Mouse (Mus musculus): ENCODE data around the gene Polr3e.

The Polr3e gene

DNA sequence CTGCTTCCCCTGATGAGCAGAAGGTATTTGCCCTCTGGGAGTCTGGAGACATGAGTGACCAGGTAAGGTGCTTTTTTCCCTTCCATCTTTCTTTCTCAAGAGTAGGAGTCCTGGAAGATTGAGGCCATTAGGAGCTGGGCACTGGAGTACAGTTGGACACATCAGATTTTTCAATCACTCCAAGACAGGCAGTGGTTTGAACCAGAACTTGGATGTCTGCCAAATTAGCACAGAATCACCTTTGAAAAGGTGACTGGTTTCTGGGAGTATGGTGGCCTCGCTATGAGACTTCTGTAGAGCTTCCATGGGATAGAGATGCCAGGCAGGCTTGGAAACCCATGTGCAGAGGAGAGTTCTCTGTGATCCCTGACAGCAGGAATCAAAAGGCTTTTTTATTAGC lies 25.0 kb downstream of the Polr3e start:
- TF ChIP-seq GATA4 (IDR thresholded peaks at IDR 0.05; ENCODE audit: insufficient replicate concordance, low read length), result no peak

DNA sequence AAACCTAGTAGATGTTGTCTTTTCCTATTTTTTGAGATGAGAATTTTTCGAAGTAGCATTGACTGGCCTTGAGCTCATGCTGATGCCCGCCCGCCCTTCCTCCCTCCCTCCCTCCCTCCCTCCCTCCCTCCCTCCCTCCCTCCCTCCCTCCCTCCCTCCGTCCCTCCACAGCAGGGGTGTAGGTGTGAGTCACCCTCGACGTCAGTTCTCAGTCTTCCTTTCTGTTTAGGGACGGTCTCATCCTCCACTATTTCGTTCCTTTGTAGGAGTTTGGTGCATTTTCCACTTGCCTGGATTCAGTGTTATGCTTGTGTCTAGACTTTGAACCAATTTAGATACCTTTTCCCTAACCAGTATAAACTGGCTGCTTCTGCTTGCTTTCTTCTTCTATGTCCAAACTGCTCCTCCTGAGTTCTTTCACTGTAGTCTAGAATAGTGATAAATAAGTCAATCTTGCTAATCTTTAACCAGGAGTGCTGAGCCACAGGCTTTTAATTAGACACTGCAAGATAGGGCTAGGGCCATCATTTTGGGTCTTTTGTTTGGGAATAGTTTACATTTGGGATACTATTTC lies 26.5 kb downstream of the Polr3e start:
- no peak for TF ChIP-seq GATA4 (IDR thresholded peaks at IDR 0.05; ENCODE audit: insufficient replicate concordance, low read length)

DNA sequence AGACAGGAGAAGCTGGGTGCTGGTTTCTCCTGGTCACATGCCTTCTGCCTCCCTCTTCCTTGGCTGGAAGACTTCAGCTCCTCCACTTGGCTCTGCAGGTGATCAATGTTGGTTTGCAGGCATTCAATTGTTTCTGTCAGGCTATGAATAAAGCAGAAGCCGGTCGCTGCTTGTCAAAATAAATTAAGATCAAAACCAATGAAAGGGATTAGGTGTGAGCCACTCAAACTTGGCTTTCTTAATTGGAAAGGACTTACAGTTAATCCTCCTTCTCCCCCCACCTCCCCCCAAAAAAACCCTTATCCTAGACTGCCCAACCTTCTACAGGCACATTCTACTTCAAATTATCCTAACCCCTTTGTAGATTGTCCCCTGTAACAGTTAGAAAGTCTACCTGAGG lies 42.6 kb downstream of the Polr3e start:
- no peak for TF ChIP-seq GATA4 (IDR thresholded peaks at IDR 0.05; ENCODE audit: insufficient replicate concordance, low read length)

DNA sequence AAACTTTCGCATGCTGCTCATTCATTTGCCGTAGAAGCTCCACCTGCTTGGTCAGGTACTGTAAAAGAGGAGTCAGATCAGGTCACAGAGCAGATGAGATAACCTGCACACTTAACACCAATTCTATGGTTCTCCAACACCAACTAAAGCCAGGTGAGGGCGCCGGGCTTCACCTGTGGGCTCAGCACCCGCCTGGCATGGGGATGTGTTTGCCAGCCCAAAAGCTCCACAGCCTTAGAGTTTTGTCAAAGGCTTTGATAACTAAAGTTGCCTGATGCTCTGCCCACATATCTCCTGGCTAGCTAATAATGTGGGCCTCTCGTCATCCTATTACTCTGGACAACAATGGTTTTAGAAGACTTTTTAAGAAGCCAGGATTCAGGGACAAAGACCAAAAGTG lies 43.1 kb downstream of the Polr3e start:
- no peak for TF ChIP-seq GATA4 (IDR thresholded peaks at IDR 0.05; ENCODE audit: insufficient replicate concordance, low read length)

DNA sequence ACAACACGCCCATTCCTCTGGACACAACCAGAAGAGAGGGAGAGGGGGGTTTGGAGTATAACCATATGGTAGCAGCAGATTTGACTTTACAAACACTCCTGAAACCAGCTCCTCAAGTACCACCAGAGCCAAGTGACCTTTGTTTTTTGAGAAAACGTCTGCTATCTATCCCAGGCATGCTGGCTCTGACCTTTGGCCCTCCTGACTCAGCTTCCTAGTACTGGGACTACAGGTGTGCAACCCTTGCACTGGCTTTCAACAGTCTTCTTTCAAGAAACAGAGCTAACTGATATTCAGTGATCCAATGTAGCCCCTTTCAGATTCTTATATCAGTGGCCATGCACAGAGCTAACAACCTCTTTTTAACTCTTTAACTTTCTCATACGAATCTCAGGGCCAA lies 44.3 kb downstream of the Polr3e start:
- TF ChIP-seq GATA4 (IDR thresholded peaks at IDR 0.05; ENCODE audit: insufficient replicate concordance, low read length), result no peak

DNA sequence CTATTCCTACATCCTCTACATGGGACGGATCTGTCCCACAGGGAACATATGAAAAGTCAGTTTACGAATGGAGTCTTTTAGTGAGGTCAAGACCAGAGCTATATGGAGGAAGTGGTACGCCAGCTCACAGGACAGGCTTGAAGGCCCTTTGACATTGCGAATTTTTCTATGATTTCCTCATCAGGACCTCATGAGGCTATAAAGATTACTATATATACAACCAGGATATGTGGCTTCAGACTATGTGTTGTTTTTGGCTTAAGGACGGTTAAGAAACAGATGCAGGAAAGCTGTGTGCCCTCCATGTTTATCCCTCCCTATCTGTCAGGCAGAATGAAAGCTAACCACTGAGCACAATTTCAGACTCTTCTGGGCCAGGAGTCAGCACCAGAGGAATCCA lies 45.6 kb downstream of the Polr3e start:
- no peak for TF ChIP-seq GATA4 (IDR thresholded peaks at IDR 0.05; ENCODE audit: insufficient replicate concordance, low read length)

DNA sequence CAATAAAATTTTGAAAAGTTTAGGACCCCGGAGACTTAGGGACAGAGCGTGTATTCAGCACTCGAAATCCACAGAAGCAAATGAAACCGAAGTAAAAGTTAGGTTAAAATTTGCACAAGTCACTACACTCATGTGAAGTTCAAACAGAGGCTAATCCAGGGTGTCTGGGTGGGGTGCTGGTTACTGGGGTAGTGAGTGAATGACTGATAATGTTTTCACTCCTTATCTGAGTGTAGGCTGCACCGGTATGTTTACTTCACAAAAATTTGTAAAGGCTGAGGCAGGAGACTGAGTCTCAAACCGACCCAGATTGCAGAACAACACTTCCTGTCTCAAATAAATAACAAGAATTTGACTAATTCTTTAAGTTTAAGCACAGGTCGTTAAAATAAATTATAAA lies 51.7 kb downstream of the Polr3e start:
- TF ChIP-seq GATA4 (IDR thresholded peaks at IDR 0.05; ENCODE audit: insufficient replicate concordance, low read length), result no peak

DNA sequence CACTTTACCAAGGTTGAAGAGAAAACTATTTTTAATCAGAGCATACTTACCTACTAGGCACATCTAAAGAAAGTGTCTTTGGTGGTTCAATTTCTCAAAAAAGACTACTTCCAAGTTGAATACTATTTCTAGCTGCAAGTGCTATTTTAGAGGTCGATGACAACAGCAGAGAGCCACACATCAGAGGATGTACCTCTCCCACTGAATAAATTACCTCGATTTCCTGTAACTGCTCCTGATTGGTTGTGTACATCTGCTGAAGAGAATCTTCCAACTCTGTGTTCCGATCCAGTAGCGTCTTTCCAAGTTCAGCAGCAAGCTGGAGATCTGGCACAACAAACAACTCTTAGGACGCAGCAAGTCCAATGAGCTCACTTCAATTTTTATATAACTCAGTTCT lies 52.6 kb downstream of the Polr3e start:
- TF ChIP-seq GATA4 (IDR thresholded peaks at IDR 0.05; ENCODE audit: insufficient replicate concordance, low read length), result no peak

DNA sequence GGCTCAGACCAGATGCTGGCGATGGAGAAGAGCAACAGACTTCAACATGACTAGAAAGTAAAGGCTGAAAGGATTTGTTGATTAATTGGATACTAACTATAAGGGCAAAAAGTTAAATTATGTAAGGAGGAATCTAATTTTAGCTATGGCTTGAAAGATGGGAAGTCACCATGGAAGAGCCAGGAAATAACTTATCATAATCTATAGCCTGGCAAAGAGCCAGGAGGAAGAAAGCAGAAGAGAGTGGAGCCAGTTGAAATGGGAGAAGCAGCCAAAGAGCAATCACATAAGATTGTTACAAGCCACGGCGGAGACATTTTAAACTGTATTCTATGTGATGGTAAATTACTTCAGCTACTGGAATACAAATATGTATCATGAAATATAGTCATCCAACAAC lies 56.5 kb downstream of the Polr3e start:
- TF ChIP-seq GATA4 (IDR thresholded peaks at IDR 0.05; ENCODE audit: insufficient replicate concordance, low read length), result no peak

DNA sequence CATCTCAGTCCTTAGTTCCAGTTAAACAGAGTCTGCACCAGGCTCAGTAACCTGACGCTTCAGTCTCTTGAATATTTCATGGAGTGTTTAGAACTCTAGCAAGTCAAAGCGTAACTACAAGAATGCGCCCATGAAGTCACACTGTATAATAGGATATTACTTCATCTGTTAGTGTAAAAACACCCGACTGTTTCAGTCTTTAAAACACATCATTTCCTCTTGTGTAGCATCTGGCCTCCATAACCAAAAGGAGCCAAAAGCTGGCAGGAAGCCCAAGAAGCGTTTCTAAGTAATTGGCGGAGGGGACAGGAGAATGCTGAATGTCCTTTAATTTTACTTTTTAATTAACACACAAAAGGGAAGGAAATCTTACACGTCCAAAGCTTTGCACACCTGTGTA lies 59.5 kb downstream of the Polr3e start:
- TF ChIP-seq GATA4 (IDR thresholded peaks at IDR 0.05; ENCODE audit: insufficient replicate concordance, low read length), result no peak

DNA sequence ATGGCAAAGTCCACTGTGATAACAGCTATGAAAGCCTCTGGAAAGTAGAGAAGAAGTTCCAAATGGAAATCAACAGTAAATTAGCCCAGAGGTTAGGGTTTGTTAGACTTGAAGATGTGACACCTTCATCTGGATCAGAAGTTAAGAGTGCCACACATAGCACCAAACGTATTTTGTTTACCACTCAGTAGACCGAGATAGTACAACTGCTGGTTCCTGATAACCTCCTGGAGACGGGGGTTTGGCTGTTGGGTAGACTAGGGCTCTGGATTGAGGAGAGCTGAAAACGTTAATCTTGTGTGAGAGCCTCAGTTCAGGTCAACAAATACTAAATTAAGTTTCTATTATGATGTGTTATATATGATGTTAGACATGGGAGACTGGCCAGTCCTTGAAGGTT lies 62.5 kb downstream of the Polr3e start:
- no peak for TF ChIP-seq GATA4 (IDR thresholded peaks at IDR 0.05; ENCODE audit: insufficient replicate concordance, low read length)

DNA sequence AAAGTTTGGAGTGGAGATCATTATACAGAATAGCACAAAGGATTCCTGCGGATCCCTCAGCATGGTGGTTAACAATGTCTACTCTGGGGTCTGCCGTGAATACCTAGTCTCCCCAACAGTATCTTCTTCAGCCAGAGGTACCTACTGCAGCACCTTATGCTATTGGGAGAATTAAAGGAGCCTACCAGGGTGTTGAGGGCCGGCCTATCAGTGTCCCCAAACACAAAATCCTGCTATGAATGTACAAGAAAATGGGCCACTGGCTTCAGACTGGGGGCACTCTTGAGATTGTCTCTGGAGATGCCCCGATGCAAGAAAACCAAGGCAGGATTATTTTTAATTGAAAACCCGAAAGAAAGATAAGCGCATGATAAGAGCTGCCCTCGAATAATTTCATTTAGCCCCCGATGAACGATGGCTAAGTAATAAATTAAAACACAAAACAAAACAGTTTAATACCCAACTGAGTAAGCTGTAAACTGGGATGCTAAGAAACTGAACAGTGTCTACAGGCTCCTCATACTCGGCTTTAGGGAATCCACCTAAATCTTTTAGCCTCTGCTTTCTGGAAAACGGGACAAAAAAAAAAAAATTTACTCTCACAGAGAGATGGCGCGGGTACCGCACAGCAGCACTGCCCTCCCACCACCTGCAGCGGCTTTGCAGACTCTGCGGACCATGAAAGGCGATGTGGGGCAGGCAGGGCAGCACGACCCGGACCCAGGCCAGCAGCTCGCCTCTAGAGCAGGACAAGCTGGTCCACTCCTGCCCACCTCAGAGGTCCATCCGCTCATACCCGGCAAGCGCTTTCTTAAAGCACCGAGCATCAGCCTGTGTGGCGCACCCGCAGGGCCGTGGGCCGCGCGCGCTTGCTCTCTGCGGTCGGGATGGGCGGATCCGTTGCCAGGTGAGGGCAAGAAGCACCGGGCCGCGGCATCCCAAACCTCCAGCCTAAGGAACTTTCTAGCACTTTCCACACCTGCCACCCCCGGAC lies 63.7 kb downstream of the Polr3e start:
- no peak for TF ChIP-seq GATA4 (IDR thresholded peaks at IDR 0.05; ENCODE audit: insufficient replicate concordance, low read length)

DNA sequence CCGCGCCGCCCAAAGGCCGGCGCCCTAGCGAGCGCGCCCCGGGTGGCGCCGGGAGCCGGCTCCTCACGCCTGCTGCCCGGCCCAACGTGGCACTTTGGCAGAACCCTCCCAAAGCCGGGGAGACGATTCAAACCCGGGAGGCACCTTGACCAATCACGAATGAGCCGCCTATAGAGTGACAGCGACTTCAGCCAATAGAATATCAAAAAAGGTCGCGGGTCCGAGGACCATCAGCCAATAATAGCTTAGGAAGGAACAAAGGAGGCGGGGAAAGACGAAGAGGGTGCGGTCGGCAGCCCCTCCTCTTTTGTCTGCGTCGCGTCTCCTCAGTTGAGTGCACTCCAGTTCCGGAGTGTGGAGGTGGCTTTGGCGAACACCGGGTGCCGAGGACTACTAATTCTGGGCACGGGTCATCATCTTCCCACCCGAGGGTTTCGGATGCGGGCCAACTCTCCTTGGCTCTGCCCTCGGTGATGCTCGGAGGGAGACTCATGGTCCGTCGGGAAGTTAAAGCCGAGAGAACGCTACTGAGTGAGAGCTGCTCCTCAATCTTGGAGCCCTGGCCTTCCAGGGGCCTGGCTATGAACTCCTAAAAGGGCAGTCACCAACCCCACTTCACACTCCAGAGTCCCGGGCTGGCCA lies 64.8 kb downstream of the Polr3e start, which contains the start of the genes Cdr2 and Mfsd13b:
TSS of gene Cdr2 (minus strand) at position 113 of the 642 bp plus-strand sequence.
TSS of gene Mfsd13b (plus strand) at position 310 of the 642 bp plus-strand sequence.
- no peak for TF ChIP-seq GATA4 (IDR thresholded peaks at IDR 0.05; ENCODE audit: insufficient replicate concordance, low read length)

DNA sequence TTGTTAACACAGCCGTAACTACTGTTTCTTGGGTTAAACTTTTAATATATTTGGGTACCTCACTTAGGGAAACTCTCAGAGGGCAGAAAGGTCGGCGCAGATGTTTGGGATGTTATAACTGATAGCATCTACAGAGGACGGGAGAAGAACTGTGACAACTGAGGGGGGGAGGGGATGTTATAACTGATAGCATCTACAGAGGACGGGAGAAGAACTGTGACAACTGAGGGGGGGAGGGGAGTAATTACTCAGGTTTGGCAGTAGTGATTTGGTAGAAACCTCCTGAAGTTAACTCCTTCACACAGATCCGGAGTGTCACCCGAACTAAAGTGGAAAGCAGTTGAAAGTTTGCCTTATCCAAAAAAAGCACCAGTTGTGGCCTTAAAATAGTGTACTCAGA lies 65.4 kb downstream of the Polr3e start:
- TF ChIP-seq GATA4 (IDR thresholded peaks at IDR 0.05; ENCODE audit: insufficient replicate concordance, low read length), result no peak

DNA sequence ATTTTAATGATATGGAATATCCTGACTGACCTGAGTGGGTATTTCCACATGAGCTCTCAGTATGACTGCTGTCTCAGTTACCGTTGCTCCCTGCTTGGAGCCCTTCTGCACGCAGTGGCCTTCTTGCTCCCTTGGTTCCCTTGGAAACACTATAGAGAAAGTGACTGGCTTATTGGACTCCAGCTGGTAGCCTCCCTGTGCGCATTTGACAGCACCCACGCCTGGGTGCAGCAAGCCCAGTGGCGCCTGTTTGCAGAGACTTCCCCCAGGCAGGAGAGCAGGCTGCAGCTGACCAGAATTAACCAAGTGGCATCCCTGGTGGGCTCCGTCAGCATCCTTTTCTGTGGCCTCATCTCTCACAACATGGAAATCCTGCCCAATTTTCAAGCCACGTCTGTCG lies 73.6 kb downstream of the Polr3e start:
- no peak for TF ChIP-seq GATA4 (IDR thresholded peaks at IDR 0.05; ENCODE audit: insufficient replicate concordance, low read length)
